Mouse (Mus musculus) left cerebral cortex, adult 11 months (tissue): ENCODE results near the gene Timm10.
"Not testable (repeated sequence)": the region's sequence is repeated elsewhere in the genome, so short reads cannot be mapped to it uniquely, and the experiment has no call there.

Experiments
- DNase-seq: peaks from one replicate; pipeline ENCODE4 v3.0.0; 2022; ENCODE audit warnings: low spot score

Timm10 gene

GRCm38 (mm10) chr2:84826488-84827282 is at the start of gene Timm10:
TSS of gene Timm10 (plus strand) at chr2:84826997.
- peak; percentile 89 for DNase-seq

- DNase-seq = no peak
Measured at GRCm38 (mm10) chr2:84777706-84778105, 49.1 kb upstream of the Timm10 start.

GRCm38 (mm10) chr2:84779210-84779609 is 47.6 kb upstream of the Timm10 start:
- DNase-seq = no peak

GRCm38 (mm10) chr2:84783315-84783714 is 43.5 kb upstream of the Timm10 start:
- no peak for DNase-seq

GRCm38 (mm10) chr2:84783840-84784566 is 42.8 kb upstream of the Timm10 start:
- no peak for DNase-seq

- no peak for DNase-seq
Measured at GRCm38 (mm10) chr2:84788316-84788715, 38.5 kb upstream of the Timm10 start.

- no peak for DNase-seq
Measured at GRCm38 (mm10) chr2:84790418-84790817, 36.4 kb upstream of the Timm10 start.

- no peak for DNase-seq
Measured at GRCm38 (mm10) chr2:84792516-84792915, 34.3 kb upstream of the Timm10 start.

- no peak for DNase-seq
Measured at GRCm38 (mm10) chr2:84793154-84793553, 33.6 kb upstream of the Timm10 start.

GRCm38 (mm10) chr2:84793871-84794270 is 32.9 kb upstream of the Timm10 start:
- DNase-seq = no peak

GRCm38 (mm10) chr2:84797833-84798492 is 28.8 kb upstream of the Timm10 start:
- DNase-seq = peak; percentile 78

GRCm38 (mm10) chr2:84798493-84798921 is 28.3 kb upstream of the Timm10 start, which contains the start of gene Ube2l6:
TSS of gene Ube2l6 (plus strand) at chr2:84798828.
- peak; percentile 24 for DNase-seq

- peak; percentile 62 for DNase-seq
Measured at GRCm38 (mm10) chr2:84799041-84799561, 27.7 kb upstream of the Timm10 start.

- no peak for DNase-seq
Measured at GRCm38 (mm10) chr2:84800304-84800703, 26.5 kb upstream of the Timm10 start.

GRCm38 (mm10) chr2:84801223-84801622 is 25.6 kb upstream of the Timm10 start:
- not testable (repeated sequence) for DNase-seq

- DNase-seq = no peak
Measured at GRCm38 (mm10) chr2:84803963-84804362, 22.8 kb upstream of the Timm10 start.

GRCm38 (mm10) chr2:84806546-84806945 is 20.3 kb upstream of the Timm10 start:
- no peak for DNase-seq

- no peak for DNase-seq
Measured at GRCm38 (mm10) chr2:84809330-84809729, 17.5 kb upstream of the Timm10 start.

GRCm38 (mm10) chr2:84810526-84810885 is 16.3 kb upstream of the Timm10 start:
- no peak for DNase-seq

- peak; percentile 82 for DNase-seq
Measured at GRCm38 (mm10) chr2:84810886-84811577, 15.8 kb upstream of the Timm10 start.

- DNase-seq = no peak
Measured at GRCm38 (mm10) chr2:84811880-84812279, 14.9 kb upstream of the Timm10 start.

GRCm38 (mm10) chr2:84812676-84813075 is 14.1 kb upstream of the Timm10 start:
- DNase-seq = no peak
